Comparison of ENCODE assay signal across 13 mouse cellular contexts in the genomic region with DNA sequence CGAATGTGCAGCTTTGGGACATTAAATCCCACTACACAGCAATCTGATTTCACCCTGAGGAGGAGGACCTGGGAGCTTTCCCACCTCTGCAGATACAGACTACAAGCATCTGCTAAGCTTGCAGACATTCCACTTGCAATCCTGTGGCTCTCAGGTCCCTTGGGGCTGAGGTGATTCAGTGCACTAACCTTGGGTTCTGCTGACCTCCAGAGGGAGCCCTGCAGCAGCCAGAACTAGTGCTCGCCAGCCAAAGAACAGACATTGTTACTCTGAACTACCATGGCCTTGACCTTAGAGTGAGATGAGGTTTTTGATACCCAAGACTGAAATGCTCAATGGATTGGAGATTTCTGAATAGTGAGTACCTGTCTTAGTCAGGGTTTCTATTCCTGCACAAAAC. TPM values are rescaled to one million over a fixed set of nuclear protein-coding genes. Genes with fewer than 3 reads are reported as not detected.
A peak's percentile ranks its signal among the peaks of the same experiment; 100 is the strongest.
DNase-seq lines count a peak whose midpoint lies in the region; ATAC-seq and TF ChIP-seq lines count a peak whose summit lies in the region.
"Had no signal": no experiment of that assay in that cellular context is flagged by ENCODE, and none has a peak within 500 bp of the region (broad histone marks: within the 10 kb centered on the region; RNA-seq: fewer than 3 reads in every experiment).

No protein-coding gene starts in this region.

- DNase-seq in kidney, adult 18-20 months: peak; percentile 62
- peak; percentile 75 for DNase-seq in ZHBTc4 (ENCODE audit: low read depth, low spot score)
- DNase-seq in kidney, postnatal 10 days: peak; percentile 53
- no peak for DNase-seq in left cerebral cortex, postnatal 4 days
- DNase-seq in spleen, adult 12 weeks (ENCODE audit: low spot score): no peak
- DNase-seq in forebrain, embryonic 11.5 days (ENCODE audit: low spot score): no peak
- DNase-seq: cerebellum, postnatal 36 days; heart, postnatal 36 days; thymus, adult 2 months had no signal

- no peak overlapping the region for H3K4me2 ChIP-seq in kidney, embryonic 14.5 days (replicated peaks; ENCODE audit: low read depth, low read length)
- no peak overlapping the region for H3K4me2 ChIP-seq in forebrain, embryonic 11.5 days (ENCODE audit: low read depth, low read length, severe bottlenecking)
- H3K4me2 ChIP-seq: midbrain, embryonic 11.5 days had no signal

- H3K9ac ChIP-seq in kidney, embryonic 14.5 days (ENCODE audit: low read depth, low read length): no peak overlapping the region
- no peak overlapping the region for H3K9ac ChIP-seq in forebrain, embryonic 11.5 days (ENCODE audit: low read length)

- no peaks in the 10 kb centered on the region for H3K4me1 ChIP-seq in kidney, embryonic 14.5 days (ENCODE audit: control insufficient read depth, insufficient read depth, low read length)
- no peaks in the 10 kb centered on the region for H3K4me1 ChIP-seq in forebrain, embryonic 11.5 days (replicated peaks; ENCODE audit: control insufficient read depth, insufficient read depth, low read length)
- H3K4me1 ChIP-seq: limb, embryonic 10.5 days had no signal

- no peak for ATAC-seq in kidney, embryonic 14.5 days (ENCODE audit: low FRiP score, low TSS enrichment)
- no peak for ATAC-seq in forebrain, embryonic 11.5 days (replicated peaks; ENCODE audit: low FRiP score)

- no peaks in the 10 kb centered on the region for H3K79me3 ChIP-seq in C2C12 (ENCODE audit: low read depth)

- H3ac ChIP-seq in C2C12 (ENCODE audit: control insufficient read depth, insufficient read length, low read depth): no peak overlapping the region

- peak; percentile 66 for TF ChIP-seq CTCF in C2C12 (IDR thresholded peaks at IDR 0.05; ENCODE audit: control insufficient read depth, insufficient read depth, insufficient read length)

- intact Hi-C loops in left cerebral cortex, postnatal 4 days (cut with DNase I): no loop called here

- H3K27me3 ChIP-seq in kidney, embryonic 14.5 days (ENCODE audit: control insufficient read depth, insufficient read depth, low read length): no peaks in the 10 kb centered on the region
- H3K27me3 ChIP-seq in C2C12 (ENCODE audit: control insufficient read depth, insufficient read depth, insufficient read length): no peaks in the 10 kb centered on the region
- H3K27me3 ChIP-seq in forebrain, embryonic 11.5 days (ENCODE audit: control insufficient read depth, insufficient read depth, low read length): no peaks in the 10 kb centered on the region

- no peaks in the 10 kb centered on the region for H3K9me3 ChIP-seq in kidney, embryonic 14.5 days (ENCODE audit: control insufficient read depth, low read length)
- no peaks in the 10 kb centered on the region for H3K9me3 ChIP-seq in forebrain, embryonic 11.5 days (ENCODE audit: control insufficient read depth, low read length)
- H3K9me3 ChIP-seq: limb, embryonic 10.5 days had no signal

- H3K36me3 ChIP-seq in kidney, embryonic 14.5 days (ENCODE audit: control insufficient read depth, insufficient read depth, low read length): no peaks in the 10 kb centered on the region
- H3K36me3 ChIP-seq in C2C12 (ENCODE audit: control insufficient read depth, insufficient read depth): no peaks in the 10 kb centered on the region
- no peaks in the 10 kb centered on the region for H3K36me3 ChIP-seq in forebrain, embryonic 11.5 days (ENCODE audit: control insufficient read depth, insufficient read depth, low read length)
- H3K36me3 ChIP-seq: limb, embryonic 10.5 days had no signal

- 56% methylated on average over 2 of the region's 2 CpGs for WGBS in kidney, embryonic 14.5 days
- WGBS in forebrain, embryonic 11.5 days: 63% methylated on average over 2 of the region's 2 CpGs

- H3K27ac ChIP-seq in kidney, embryonic 14.5 days (ENCODE audit: low read depth, low read length): no peak overlapping the region
- no peak overlapping the region for H3K27ac ChIP-seq in forebrain, embryonic 11.5 days (ENCODE audit: low read depth, low read length)
- H3K27ac ChIP-seq: limb, embryonic 10.5 days had no signal

- no peak overlapping the region for H3K4me3 ChIP-seq in kidney, embryonic 14.5 days (ENCODE audit: low read length)
- no peak overlapping the region for H3K4me3 ChIP-seq in C2C12 (ENCODE audit: insufficient read depth, poor library complexity, severe bottlenecking)
- H3K4me3 ChIP-seq in forebrain, embryonic 11.5 days (ENCODE audit: low read depth, low read length): no peak overlapping the region
- H3K4me3 ChIP-seq: limb, embryonic 10.5 days had no signal

- H3K79me2 ChIP-seq in C2C12 (ENCODE audit: control insufficient read depth, insufficient read depth): no peaks in the 10 kb centered on the region

TF ChIP-seq in C2C12, 6 proteins besides CTCF, POLR2A, EP300 and RAD21:
- TF ChIP-seq CEBPB (IDR thresholded peaks at IDR 0.05; ENCODE audit: low read depth) (no peak), MYOD1 (IDR thresholded peaks at IDR 0.05; ENCODE audit: control insufficient read depth, insufficient read length, low read depth) (no peak), USF1 (IDR thresholded peaks at IDR 0.05; ENCODE audit: low read depth) (no peak), MYOG (IDR thresholded peaks at IDR 0.05; ENCODE audit: control insufficient read depth, extremely low read depth, insufficient read length) (no peak), MAX (IDR thresholded peaks at IDR 0.05) (no peak), FOSL1 (IDR thresholded peaks at IDR 0.05; ENCODE audit: insufficient read depth, low read length, poor library complexity, severe bottlenecking) (no peak)
TF ChIP-seq in C2C12: peak in this region for 0.

RNA-seq across cellular contexts. Expression of a gene that starts 4.4 kb away (rescaled TPM):
- polyA plus RNA-seq in kidney, embryonic 14.5 days (2014; fragmentation: Nextera tagmentation; extraction: Ambion mirVana): 0.69 and 1.2 TPM in 2 replicates
- 0.06 TPM for polyA plus RNA-seq in C2C12 (2012; fragmentation: generic; extraction: Trizol)
- total RNA-seq in left cerebral cortex, postnatal 4 days (2021): 1 to 10 TPM; 7.9 to 9.4 TPM
- 0.76 and 1.9 TPM in 2 replicates for polyA plus RNA-seq in forebrain, embryonic 11.5 days (2014; fragmentation: Nextera tagmentation; extraction: Ambion mirVana)
- total RNA-seq: heart, postnatal 36 days had no signal
- polyA plus RNA-seq: limb, embryonic 10.5 days had no signal

Comparison
In these comparisons a context has a peak if more than half of its experiments do, and no peak if none do; other contexts are left out.
1. DNase-seq: peak in kidney, adult 18-20 months (single experiment), ZHBTc4 (single experiment) and kidney, postnatal 10 days (single experiment); none in left cerebral cortex, postnatal 4 days (single experiment), spleen, adult 12 weeks (single experiment) and forebrain, embryonic 11.5 days (single experiment).